Mouse (Mus musculus) lung, postnatal 0 days (tissue): ENCODE measurements at regions not wholly inside any gene's neighbourhood (a gene's known extent, or its start where the extent isn't known, plus 50 kb on each side); places are given as distances from the start of the nearest gene placed in this dataset.

Source experiments
- CTCF ChIP-seq: IDR thresholded peaks from 2 replicates; pipeline ENCODE4 v1.5.1; 2016; ENCODE audit warnings: antibody characterized with exemption, mild to moderate bottlenecking
- EP300 ChIP-seq: IDR thresholded peaks from 2 replicates; pipeline ENCODE4 v1.6.1; 2016; ENCODE audit warnings: antibody characterized with exemption, mild to moderate bottlenecking, control low read depth

DNA sequence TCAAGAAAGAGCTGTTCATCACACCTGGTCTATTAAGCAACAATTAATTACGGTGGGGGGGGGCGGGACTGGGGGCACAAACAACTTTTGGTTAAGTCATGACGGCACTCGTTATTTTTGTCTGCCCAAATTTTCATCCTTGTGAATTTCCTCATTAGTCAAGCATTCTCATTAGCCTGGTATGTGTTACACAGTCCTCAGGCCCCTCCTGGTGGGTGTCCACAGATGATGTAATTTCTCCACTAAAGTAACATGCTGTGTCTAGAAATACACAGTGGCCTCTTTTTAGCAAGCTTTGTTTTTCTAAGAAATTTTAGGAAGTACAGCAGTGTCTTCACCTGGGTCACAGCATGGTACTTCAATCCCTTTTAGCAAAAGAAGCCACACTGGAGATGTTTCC lies 118.2 kb downstream of the Gja1 start:
- TF ChIP-seq CTCF, result no peak
- TF ChIP-seq EP300, result no peak
